Mouse (Mus musculus): ENCODE measurements at regions not wholly inside any gene's neighbourhood (a gene's known extent, or its start where the extent isn't known, plus 50 kb on each side); places are given as distances from the start of the nearest gene placed in this dataset.
"Not testable (repeated sequence)": the region's sequence is repeated elsewhere in the genome, so short reads cannot be mapped to it uniquely, and the experiment has no call there.

DNA sequence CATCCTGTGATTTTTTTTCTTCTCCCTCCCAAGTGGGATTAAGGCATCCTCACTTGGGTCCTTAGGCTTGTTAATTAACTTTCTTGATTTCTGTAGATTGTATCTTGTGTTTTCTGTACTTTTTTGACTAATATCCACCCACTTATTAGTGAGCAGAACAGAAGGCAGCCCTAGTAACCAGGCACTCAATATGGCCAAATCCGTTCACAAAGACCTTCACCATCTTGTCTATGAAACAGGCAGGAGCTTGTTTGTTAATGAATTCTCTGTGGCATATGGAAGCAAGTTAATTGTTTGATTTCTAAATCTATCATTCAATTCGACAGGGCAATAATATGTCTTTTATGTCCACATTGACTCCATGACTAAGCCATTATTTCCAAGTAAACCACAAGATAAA is 798.2 kb upstream of the 4921530L21Rik start:
- Histone ChIP-seq H3K9me3 (ENCODE audit: control insufficient read depth, low read length) (no peaks in the 10 kb centered on the region), H3K27me3 (ENCODE audit: control insufficient read depth, insufficient read depth, low read length) (no peaks in the 10 kb centered on the region), H3K4me1 (replicated peaks; ENCODE audit: control insufficient read depth, insufficient read depth, low read length) (no peaks in the 10 kb centered on the region), H3K27ac (ENCODE audit: low read depth, low read length) (no peak overlapping the region), H3K9ac (ENCODE audit: low read depth, low read length) (no peak overlapping the region), H3K4me3 (ENCODE audit: low read depth, low read length) (no peak overlapping the region), H3K36me3 (ENCODE audit: control insufficient read depth, insufficient read depth, low read length) (no peaks in the 10 kb centered on the region), H3K4me2 (replicated peaks; ENCODE audit: low read depth, low read length) (no peak overlapping the region)
- ATAC-seq (ENCODE audit: low FRiP score) (0 out of 2 replicates have a peak, but pooled peaks have one; percentile 30), DNase-seq (ENCODE audit: low spot score) (no peak)
- WGBS, result 58% methylated on average over 2 of the region's 2 CpGs

- H3K27me3 ChIP-seq (ENCODE audit: control insufficient read depth, insufficient read depth, low read length); H3K9ac ChIP-seq (ENCODE audit: low read depth, low read length); ATAC-seq (ENCODE audit: low FRiP score); H3K4me3 ChIP-seq (ENCODE audit: low read depth, low read length); H3K27ac ChIP-seq (ENCODE audit: low read depth, low read length); H3K4me2 ChIP-seq (replicated peaks; ENCODE audit: low read depth, low read length); H3K4me1 ChIP-seq (replicated peaks; ENCODE audit: control insufficient read depth, insufficient read depth, low read length); H3K36me3 ChIP-seq (ENCODE audit: control insufficient read depth, insufficient read depth, low read length); DNase-seq (ENCODE audit: low spot score); H3K9me3 ChIP-seq (ENCODE audit: control insufficient read depth, low read length): not testable (repeated sequence)
- WGBS, result 93% methylated on average over 10 of the region's 10 CpGs
These were observed 789.2 kb upstream of the 4921530L21Rik start for GRCm38 (mm10) chr14:95091691-95092395.

- Histone ChIP-seq H3K27ac (ENCODE audit: low read depth, low read length) (no peak overlapping the region), H3K9ac (ENCODE audit: low read depth, low read length) (no peak overlapping the region), H3K4me1 (replicated peaks; ENCODE audit: control insufficient read depth, insufficient read depth, low read length) (no peaks in the 10 kb centered on the region), H3K27me3 (ENCODE audit: control insufficient read depth, insufficient read depth, low read length) (no peaks in the 10 kb centered on the region), H3K4me3 (ENCODE audit: low read depth, low read length) (no peak overlapping the region), H3K36me3 (ENCODE audit: control insufficient read depth, insufficient read depth, low read length) (no peaks in the 10 kb centered on the region), H3K4me2 (replicated peaks; ENCODE audit: low read depth, low read length) (no peak overlapping the region), H3K9me3 (ENCODE audit: control insufficient read depth, low read length) (no peaks in the 10 kb centered on the region)
- no peak for DNase-seq (ENCODE audit: low spot score)
- 77% methylated on average over 4 of the region's 4 CpGs for WGBS
- ATAC-seq (ENCODE audit: low FRiP score), result 0 out of 2 replicates have a peak, but pooled peaks have one; percentile 25
These were observed 767.2 kb upstream of the 4921530L21Rik start for GRCm38 (mm10) chr14:95113863-95114262.

Data from hindbrain, embryonic 11.5 days (tissue).